Mouse (Mus musculus) A20 (cell line): ENCODE results near the gene A1bg.

Source experiments
- DNase-seq: peaks from one replicate; pipeline ENCODE4 v3.0.0-alpha.2; 2011; ENCODE audit warnings: low read depth, low spot score

Gene A1bg

DNA sequence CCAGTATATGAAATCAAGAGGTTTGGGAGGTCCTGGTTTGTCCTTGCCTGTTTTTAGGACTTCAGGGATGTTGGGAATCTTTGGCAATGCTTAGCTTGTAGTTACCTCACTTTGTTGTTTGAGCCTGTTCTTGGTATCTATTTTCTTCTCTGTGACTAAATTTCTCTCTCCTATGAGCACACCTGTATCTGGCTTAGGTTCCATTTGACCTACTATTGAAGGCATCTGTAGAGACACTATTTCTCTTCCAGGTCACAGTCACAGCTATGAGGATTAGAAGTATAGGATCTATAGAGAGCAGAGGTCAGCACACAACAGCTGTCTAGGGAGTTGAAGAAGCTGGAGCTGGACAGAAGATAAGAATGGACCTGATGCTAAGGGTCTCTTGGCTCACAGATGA is at the start of gene A1bg:
Gene A1bg (minus strand): TSS at position 101 of the 400 bp plus-strand sequence.
- DNase-seq = no peak

DNA sequence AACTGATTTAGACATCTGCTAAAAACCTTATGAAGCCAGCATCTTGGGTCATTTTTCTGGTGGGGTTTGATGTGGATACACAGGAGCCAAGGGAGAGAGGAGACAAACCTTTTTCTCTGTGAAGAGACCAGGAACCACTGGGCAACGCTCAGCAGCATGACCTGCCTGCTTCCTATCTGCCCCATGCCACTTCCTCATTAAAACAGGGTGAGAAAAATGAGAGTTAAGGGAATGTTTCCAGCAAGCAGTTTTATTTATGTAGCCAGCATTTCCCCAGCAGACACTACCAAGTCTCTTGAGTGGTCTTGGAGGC is 45.7 kb upstream of the A1bg start:
- DNase-seq = no peak

- no peak for DNase-seq
Observed at GRCm38 (mm10) chr15:60967841-60968548, 45.2 kb upstream of the A1bg start.

DNA sequence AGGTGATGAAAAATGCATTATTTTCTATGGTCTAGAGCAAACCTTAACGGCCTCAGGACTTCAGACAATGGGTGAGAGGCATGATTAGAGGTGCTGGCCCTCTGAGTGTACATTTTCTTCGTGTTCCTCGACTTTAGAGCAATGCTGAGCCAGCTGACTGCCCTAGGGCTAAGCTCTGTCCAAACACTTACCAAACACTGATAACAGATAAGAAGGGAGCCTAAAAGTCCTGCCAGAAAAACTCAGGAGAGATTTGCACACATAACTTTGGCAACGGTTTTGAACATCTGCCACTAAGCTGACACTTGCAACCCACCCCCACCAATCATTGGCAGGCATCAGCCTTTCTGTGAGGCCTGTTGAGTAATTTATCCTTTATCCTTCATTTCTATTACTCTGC is 2.9 kb upstream of the A1bg start:
- no peak for DNase-seq

GRCm38 (mm10) chr15:60903763-60904697 is 18.8 kb downstream of the A1bg start:
- no peak for DNase-seq

DNA sequence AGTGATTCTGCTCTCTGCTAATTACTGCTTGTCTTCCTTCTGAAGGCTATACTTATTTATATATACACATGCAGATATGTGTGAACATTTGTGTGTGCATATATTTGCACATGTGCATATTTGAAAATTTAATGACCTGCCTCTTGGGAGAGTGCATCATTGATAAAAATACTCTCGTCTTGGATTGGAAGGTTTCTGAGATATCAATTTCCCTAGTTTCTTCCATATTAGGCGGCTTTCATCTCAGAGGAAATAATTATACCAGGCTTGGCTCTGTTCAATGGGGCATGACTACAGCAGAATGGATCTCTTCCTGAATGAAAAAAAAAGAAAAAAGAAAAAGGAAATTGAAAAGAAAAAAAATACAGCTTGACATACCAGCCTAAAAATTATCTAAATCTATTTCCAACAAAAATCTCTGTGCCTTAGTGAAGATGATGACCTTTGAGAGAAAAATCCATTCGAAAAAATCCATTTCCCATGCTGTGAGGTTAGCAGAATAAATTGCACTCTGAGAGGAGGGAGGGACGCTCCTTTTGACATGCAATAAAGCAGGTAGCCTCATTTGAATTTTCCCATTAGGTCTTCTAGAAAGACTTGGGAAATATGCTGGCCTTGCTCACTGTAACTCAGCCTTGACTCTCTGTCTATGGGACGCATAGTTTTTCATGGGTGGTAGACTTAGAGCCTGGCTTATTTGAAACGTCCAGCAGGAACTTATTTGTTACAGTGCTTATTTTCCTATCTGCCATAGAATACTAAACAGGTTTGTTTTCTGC is 24.4 kb downstream of the A1bg start:
- no peak for DNase-seq

DNA sequence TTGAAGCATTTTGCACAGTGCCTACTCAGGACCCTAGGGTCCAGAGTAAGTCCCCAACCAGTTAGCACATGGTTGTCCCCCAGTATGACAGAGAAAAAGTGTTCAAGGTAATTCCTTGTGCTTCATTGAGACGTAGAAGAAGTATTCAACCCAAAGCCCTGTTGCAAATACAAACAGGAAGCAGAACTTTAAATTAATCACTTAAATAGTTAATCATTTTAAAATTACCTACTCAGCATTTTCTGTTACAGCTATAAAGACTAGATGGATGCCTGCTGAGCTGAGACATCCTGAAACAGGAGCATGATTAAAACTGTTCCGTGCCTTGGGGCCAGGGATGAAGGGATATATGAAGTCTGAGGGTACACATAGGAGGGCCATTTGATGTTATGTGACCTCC is 26.8 kb downstream of the A1bg start:
- no peak for DNase-seq

GRCm38 (mm10) chr15:60892976-60893463 is 29.8 kb downstream of the A1bg start:
- DNase-seq = no peak

- DNase-seq = no peak
Observed at GRCm38 (mm10) chr15:60888724-60889123, 34.1 kb downstream of the A1bg start.

- no peak for DNase-seq
Observed at GRCm38 (mm10) chr15:60875721-60876120, 47.1 kb downstream of the A1bg start.

DNA sequence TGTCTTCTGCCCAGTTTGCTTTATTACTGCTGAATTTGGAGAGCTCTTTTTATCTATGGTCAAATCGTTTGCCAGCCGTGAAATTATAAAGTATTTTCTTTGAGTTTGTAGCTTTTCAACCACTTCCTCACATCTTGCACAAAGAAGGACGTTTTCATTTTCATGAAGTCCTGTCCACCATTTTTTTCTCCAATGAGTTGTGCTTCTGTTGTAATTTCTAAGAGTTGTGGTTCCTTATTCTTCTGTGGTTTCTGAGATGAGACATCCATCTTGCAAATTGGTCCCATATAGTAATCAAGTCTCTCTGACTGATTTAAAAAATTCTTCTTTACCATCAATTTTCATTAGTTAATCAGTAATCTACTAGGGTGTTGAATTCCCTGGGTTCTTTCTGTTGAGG is 60.4 kb downstream of the A1bg start:
- no peak for DNase-seq

DNA sequence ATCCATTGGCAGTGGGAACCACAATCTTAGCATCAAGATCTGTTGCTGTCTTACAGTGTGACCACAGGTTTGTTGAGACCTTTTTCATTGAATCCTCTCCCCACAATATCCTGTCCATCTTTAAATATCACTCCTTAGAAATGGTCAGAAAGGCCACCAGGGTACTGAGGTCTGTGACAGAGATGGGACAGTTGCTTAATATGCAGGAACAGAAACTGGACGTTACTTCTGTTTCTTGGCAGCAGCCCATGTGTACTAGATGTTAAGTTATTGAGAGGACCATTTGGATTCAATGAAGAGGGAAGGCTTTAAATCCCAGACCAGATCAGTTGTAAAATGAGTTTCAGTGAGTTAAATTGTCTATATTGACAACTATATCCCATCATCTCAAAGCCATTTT is 67.7 kb downstream of the A1bg start:
- no peak for DNase-seq

GRCm38 (mm10) chr15:60854151-60854550 is 68.7 kb downstream of the A1bg start:
- DNase-seq = no peak

DNA sequence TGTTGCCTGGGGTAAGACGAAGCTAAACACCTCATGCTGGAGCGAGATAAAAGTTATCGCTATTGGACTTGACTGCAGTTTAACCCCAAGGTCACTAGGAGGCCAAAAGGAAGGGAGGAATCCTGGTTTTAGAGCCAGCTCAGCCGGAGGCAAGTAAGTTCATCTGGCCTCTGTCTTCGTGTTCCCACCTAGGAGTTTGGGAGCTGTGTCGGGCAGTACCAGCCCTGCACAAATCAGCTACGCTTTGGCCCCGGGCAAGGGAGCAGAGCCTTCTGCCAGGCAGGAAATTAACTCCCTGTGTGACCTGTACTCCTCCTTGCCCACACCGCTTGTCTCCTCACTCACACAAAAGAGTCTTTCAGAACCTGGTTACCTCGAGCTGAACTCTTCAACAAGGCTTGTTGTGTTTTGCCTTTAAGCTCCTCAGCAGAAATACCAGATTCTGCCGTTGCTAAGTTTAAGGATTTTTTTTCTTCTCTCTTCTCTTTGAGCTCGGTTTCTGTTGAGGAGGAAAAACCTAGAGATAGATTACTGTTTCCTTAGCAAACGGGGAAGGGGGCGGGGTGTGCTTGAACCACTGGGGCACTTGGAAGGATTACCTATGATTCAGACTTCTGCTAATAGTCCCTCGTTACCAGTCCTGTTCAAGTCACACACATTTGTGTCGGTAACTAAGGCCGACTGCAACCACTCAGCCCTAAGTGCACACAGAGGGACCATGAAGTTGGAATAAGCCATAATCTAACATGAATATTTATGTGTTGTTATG is 69.4 kb downstream of the A1bg start, which contains the start of gene Fam84b:
Gene Fam84b (minus strand): TSS at position 548 of the 769 bp plus-strand sequence.
- DNase-seq = no peak

DNA sequence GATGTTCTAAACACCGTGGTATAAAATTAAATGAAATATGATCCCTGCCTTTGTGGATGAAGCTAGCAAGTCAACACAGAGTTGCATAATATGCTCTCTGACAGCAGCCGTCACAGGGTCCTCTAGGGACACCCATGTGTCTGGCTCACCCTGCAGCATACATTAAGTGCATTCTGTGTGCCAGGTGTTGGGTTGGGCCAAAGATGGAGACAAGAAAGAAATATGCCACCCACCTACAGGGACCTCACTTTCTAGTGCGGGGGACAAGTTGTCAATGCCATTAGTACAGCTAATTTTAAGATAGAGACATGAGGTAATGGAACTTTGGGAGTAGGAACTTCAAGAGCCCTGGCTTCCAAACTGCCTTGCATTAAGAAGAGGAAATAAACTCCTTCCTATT is 74.2 kb downstream of the A1bg start:
- no peak for DNase-seq
